Mouse (Mus musculus) heart, postnatal 0 days (tissue): ENCODE results near the gene Adgrv1. TPM values are rescaled to one million over a fixed set of nuclear protein-coding genes. Genes with fewer than 3 reads are reported as not detected.

ENCODE experiments used
- ATAC-seq: fragments of 200-750 bp; cut with Nextera tagmentation; 2 replicates; pipeline ENCODE4 v1.8.0; 2017; ENCODE audit warnings: low read depth, moderate number of reproducible peaks, moderate library complexity; ENCODE audit not compliant: insufficient read depth
- DNase-seq: peaks from one replicate; pipeline ENCODE4 v3.0.0-alpha.2; 2016; ENCODE audit warnings: low spot score
- H3K27ac ChIP-seq: fragments of 300-500 bp; sonication (generic); 2 replicates; pipeline ENCODE4 v1.5.1; 2014; ENCODE audit warnings: low read depth, mild to moderate bottlenecking
- H3K27me3 ChIP-seq: fragments of 300-500 bp; sonication (generic); 2 replicates; pipeline ENCODE4 v1.6.1; 2014; ENCODE audit warnings: low read length, mixed read lengths; ENCODE audit not compliant: control insufficient read depth, insufficient read depth
- H3K36me3 ChIP-seq: fragments of 300-500 bp; sonication (generic); replicated peaks from 2 replicates; pipeline ENCODE4 v1.6.1; 2014; ENCODE audit warnings: low read length, mixed read lengths; ENCODE audit not compliant: control insufficient read depth, insufficient read depth
- H3K4me1 ChIP-seq: fragments of 300-500 bp; sonication (generic); 2 replicates; pipeline ENCODE4 v1.6.1; 2014; ENCODE audit warnings: antibody characterized with exemption; ENCODE audit not compliant: control insufficient read depth, insufficient read depth
- H3K4me2 ChIP-seq: fragments of 300-500 bp; sonication (generic); 2 replicates; pipeline ENCODE4 v1.6.1; 2014; ENCODE audit warnings: low read depth, mild to moderate bottlenecking, low read length, moderate library complexity
- H3K4me3 ChIP-seq: fragments of 300-500 bp; sonication (generic); 2 replicates; pipeline ENCODE4 v1.5.1; 2014; ENCODE audit warnings: low read depth, low read length
- H3K9ac ChIP-seq: fragments of 300-500 bp; sonication (generic); replicated peaks from 2 replicates; pipeline ENCODE4 v1.6.1; 2014; ENCODE audit warnings: low read depth, low read length, mixed read lengths
- H3K9me3 ChIP-seq: fragments of 300-500 bp; sonication (generic); replicated peaks from 2 replicates; pipeline ENCODE4 v1.6.1; 2016; ENCODE audit warnings: low read length; ENCODE audit not compliant: control insufficient read depth
- CTCF ChIP-seq: IDR thresholded peaks from 2 replicates; pipeline ENCODE4 v1.5.1; 2016; ENCODE audit warnings: antibody characterized with exemption, control low read depth, low read depth
- EP300 ChIP-seq: IDR thresholded peaks from 2 replicates; pipeline ENCODE4 v1.6.1; 2016; ENCODE audit warnings: antibody characterized with exemption, low read depth
- WGBS: fragments of 180-500 bp; shearing (Covaris S2); extraction: QIAGEN DNeasy Blood & Tissue Kit; methylation state at CpG from one replicate; pipeline ENCODE4 v1.1.7; 2014; 5-methylcytosine and 5-hydroxymethylcytosine counted together
- polyA plus RNA-seq: library from polyadenylated mRNA; unstranded; fragments of >200 nt; fragmentation: Nextera tagmentation; extraction: Ambion mirVana; gene quantifications from 2 replicates; pipeline ENCODE4 v1.2.1, GENCODE M21; 2015
- total RNA-seq: library from RNA; depleted of rRNA; stranded (reverse); fragments of >200 nt; gene quantifications from 2 replicates; pipeline ENCODE4 v1.2.3, GENCODE M21; 2014; ENCODE audit warnings: low replicate concordance

Adgrv1 gene
- total and polyA plus RNA-seq, 2 experiments from 2014 or later = 0.68 to 10.5 TPM

GRCm38 (mm10) chr13:81181459-81181858 lies 451.5 kb downstream of the Adgrv1 start:
- Histone ChIP-seq H3K36me3 (no peaks in the 10 kb centered on the region), H3K27ac (no peak overlapping the region), H3K27me3 (no peaks in the 10 kb centered on the region), H3K4me3 (no peak overlapping the region), H3K9ac (no peak overlapping the region), H3K9me3 (no peaks in the 10 kb centered on the region), H3K4me2 (no peak overlapping the region), H3K4me1 (no peaks in the 10 kb centered on the region)
- no peak for ATAC-seq
- 57% methylated on average over 4 of the region's 4 CpGs for WGBS
- TF ChIP-seq EP300 = no peak
- TF ChIP-seq CTCF = no peak
- DNase-seq = no peak

DNA sequence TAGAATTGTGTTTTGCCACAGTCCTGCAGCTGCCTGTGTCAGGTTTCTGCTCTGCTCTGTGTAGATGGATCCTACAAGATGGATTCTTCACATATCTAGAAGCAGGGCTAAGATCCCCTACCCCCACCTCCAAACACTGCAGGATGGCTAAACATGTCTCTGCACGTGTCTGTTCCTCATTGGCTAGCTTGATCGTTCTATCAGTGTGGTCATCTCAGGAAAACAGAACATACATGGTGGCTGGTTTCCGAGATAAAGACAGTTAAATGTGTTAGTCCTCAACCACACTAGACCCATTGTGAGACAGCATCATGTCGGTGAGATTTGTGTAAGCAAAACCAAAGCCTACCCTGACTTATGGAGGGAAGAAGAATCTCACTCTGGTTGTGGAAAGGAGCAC lies 456.1 kb downstream of the Adgrv1 start:
- Histone ChIP-seq H3K27me3 (no peaks in the 10 kb centered on the region), H3K4me3 (no peak overlapping the region), H3K9me3 (no peaks in the 10 kb centered on the region), H3K36me3 (no peaks in the 10 kb centered on the region), H3K4me1 (no peaks in the 10 kb centered on the region), H3K9ac (no peak overlapping the region), H3K27ac (no peak overlapping the region), H3K4me2 (no peak overlapping the region)
- ATAC-seq (no peak), DNase-seq (no peak)
- TF ChIP-seq CTCF = no peak
- no peak for TF ChIP-seq EP300
- WGBS = 75% methylated on average over 4 of the region's 4 CpGs

- TF ChIP-seq EP300 = no peak
- no peak for TF ChIP-seq CTCF
- WGBS = 64% methylated on average over 3 of the region's 3 CpGs
- Histone ChIP-seq H3K27me3 (no peaks in the 10 kb centered on the region), H3K4me1 (no peaks in the 10 kb centered on the region), H3K4me2 (no peak overlapping the region), H3K27ac (no peak overlapping the region), H3K9me3 (no peaks in the 10 kb centered on the region), H3K4me3 (no peak overlapping the region), H3K36me3 (no peaks in the 10 kb centered on the region), H3K9ac (no peak overlapping the region)
- DNase-seq (no peak), ATAC-seq (no peak)
These were observed 456.9 kb downstream of the Adgrv1 start for GRCm38 (mm10) chr13:81176071-81176470.

DNA sequence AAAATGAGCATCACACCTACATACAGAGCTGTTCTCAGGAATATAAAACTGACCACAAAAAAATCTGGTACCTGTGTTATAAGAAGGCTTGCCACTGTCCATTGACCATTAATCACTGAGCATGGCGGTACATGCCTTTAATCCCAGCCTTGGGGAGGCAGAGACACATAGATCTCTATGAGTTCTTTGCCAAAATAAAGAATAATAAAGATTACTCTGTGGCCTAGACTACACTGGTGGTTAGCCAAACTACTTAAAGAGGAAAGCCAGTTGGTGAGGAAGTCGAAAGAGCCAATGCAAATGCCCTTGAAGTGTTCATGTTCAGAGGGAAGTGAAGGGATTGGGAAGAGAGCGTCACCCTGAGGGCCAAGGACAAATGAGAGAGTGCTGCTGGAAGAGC lies 461.8 kb downstream of the Adgrv1 start:
- H3K27ac ChIP-seq = no peak overlapping the region
- TF ChIP-seq CTCF = no peak
- TF ChIP-seq EP300 = no peak

GRCm38 (mm10) chr13:81167450-81167849 lies 465.5 kb downstream of the Adgrv1 start:
- TF ChIP-seq CTCF (no peak), EP300 (no peak)
- 82% methylated on average over 6 of the region's 6 CpGs for WGBS

More for the DNA sequence above, 461.8 kb downstream of the Adgrv1 start:
- Histone ChIP-seq H3K36me3 (no peaks in the 10 kb centered on the region), H3K9me3 (no peaks in the 10 kb centered on the region), H3K27me3 (no peaks in the 10 kb centered on the region), H3K4me2 (no peak overlapping the region), H3K4me3 (no peak overlapping the region), H3K9ac (no peak overlapping the region), H3K4me1 (no peaks in the 10 kb centered on the region)
- ATAC-seq (no peak), DNase-seq (no peak)
- WGBS = 66% methylated on average over 3 of the region's 3 CpGs

DNA sequence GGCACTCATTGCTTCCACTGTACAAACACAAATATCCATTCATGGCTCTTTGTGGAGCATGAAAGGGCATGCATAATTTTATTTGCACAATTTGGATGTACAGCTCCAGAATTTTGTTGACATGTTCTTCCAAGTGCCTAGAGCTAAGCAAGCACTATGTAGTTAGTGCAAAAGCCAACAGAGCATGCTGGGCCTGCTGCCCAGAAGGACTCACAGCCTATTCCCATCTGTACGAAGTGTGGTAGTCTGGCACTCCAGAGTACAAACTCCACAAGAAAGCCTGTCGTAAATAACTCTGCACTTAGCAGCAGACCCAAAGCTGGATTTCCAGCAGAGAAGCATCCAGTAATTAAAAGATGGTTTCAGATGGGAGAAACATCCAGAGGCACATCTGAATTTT lies 473.1 kb downstream of the Adgrv1 start:
- 39% methylated on average over 2 of the region's 2 CpGs for WGBS
- no peak overlapping the region for H3K9ac ChIP-seq
- H3K4me2 ChIP-seq = no peak overlapping the region
- ATAC-seq = no peak
- no peak for DNase-seq
- no peaks in the 10 kb centered on the region for H3K4me1 ChIP-seq
- no peaks in the 10 kb centered on the region for H3K27me3 ChIP-seq
- H3K36me3 ChIP-seq = no peaks in the 10 kb centered on the region
- no peak overlapping the region for H3K4me3 ChIP-seq
- no peaks in the 10 kb centered on the region for H3K9me3 ChIP-seq
- H3K27ac ChIP-seq = no peak overlapping the region
- TF ChIP-seq EP300 = no peak
- TF ChIP-seq CTCF = no peak

More at GRCm38 (mm10) chr13:81167450-81167849, 465.5 kb downstream of the Adgrv1 start:
- Histone ChIP-seq H3K9ac (no peak overlapping the region), H3K4me3 (no peak overlapping the region), H3K4me2 (no peak overlapping the region), H3K4me1 (no peaks in the 10 kb centered on the region), H3K27me3 (no peaks in the 10 kb centered on the region), H3K36me3 (no peaks in the 10 kb centered on the region), H3K27ac (no peak overlapping the region), H3K9me3 (no peaks in the 10 kb centered on the region)
- DNase-seq (no peak), ATAC-seq (no peak)
